Mouse (Mus musculus) limb, embryonic 14.5 days (tissue): Measurements from ENCODE around the gene Rasa2. TPM values are rescaled to one million over a fixed set of nuclear protein-coding genes. Genes with fewer than 3 reads are reported as not detected.

ENCODE experiments used
- ATAC-seq: fragments of 200-750 bp; cut with Nextera tagmentation; 2 replicates; pipeline ENCODE4 v1.8.0; 2017; ENCODE audit warnings: low read depth, moderate number of reproducible peaks, moderate TSS enrichment; ENCODE audit not compliant: low FRiP score
- DNase-seq: peaks from one replicate; pipeline ENCODE4 v3.0.0-alpha.2; 2015; ENCODE audit warnings: low spot score
- H3K27ac ChIP-seq: fragments of 300-500 bp; sonication (generic); replicated peaks from 2 replicates; pipeline ENCODE4 v1.5.1; 2014; ENCODE audit warnings: low read depth, mild to moderate bottlenecking, low read length, moderate library complexity, mixed read lengths
- H3K27me3 ChIP-seq: fragments of 300-500 bp; sonication (generic); 2 replicates; pipeline ENCODE4 v1.6.1; 2014; ENCODE audit warnings: low read length, mixed read lengths; ENCODE audit not compliant: control insufficient read depth, insufficient read depth
- H3K36me3 ChIP-seq: fragments of 300-500 bp; sonication (generic); 2 replicates; pipeline ENCODE4 v1.6.1; 2014; ENCODE audit warnings: mild to moderate bottlenecking, low read length, moderate library complexity, mixed read lengths; ENCODE audit not compliant: control insufficient read depth, insufficient read depth
- H3K4me1 ChIP-seq: fragments of 300-500 bp; sonication (generic); 2 replicates; pipeline ENCODE4 v1.6.1; 2014; ENCODE audit warnings: antibody characterized with exemption, low read length, mixed read lengths; ENCODE audit not compliant: control insufficient read depth, insufficient read depth
- H3K4me2 ChIP-seq: fragments of 300-500 bp; sonication (generic); replicated peaks from 2 replicates; pipeline ENCODE4 v1.6.1; 2014; ENCODE audit warnings: low read depth, mild to moderate bottlenecking, low read length, moderate library complexity; ENCODE audit not compliant: severe bottlenecking
- H3K4me3 ChIP-seq: fragments of 300-500 bp; sonication (generic); replicated peaks from 2 replicates; pipeline ENCODE4 v1.5.1; 2014; ENCODE audit warnings: low read length
- H3K9ac ChIP-seq: fragments of 300-500 bp; sonication (generic); 2 replicates; pipeline ENCODE4 v1.6.1; 2014; ENCODE audit warnings: mild to moderate bottlenecking, low read depth, low read length, moderate library complexity; ENCODE audit not compliant: severe bottlenecking
- H3K9me3 ChIP-seq: fragments of 300-500 bp; sonication (generic); 2 replicates; pipeline ENCODE4 v1.6.1; 2016; ENCODE audit warnings: low read length; ENCODE audit not compliant: control insufficient read depth
- POLR2A ChIP-seq: fragments of 200-500 bp; IDR thresholded peaks from 2 replicates; pipeline ENCODE4 v1.8.0; 2012; ENCODE audit warnings: inconsistent platforms, mild to moderate bottlenecking, moderate library complexity, borderline replicate concordance; ENCODE audit not compliant: insufficient read depth, insufficient read length; ENCODE audit errors: extremely low read depth
- WGBS: fragments of 180-500 bp; shearing (Covaris S2); extraction: QIAGEN DNeasy Blood & Tissue Kit; methylation state at CpG from one replicate; pipeline ENCODE4 v1.1.7; 2014; 5-methylcytosine and 5-hydroxymethylcytosine counted together
- polyA plus RNA-seq, 2 experiments: library from polyadenylated mRNA; depleted of rRNA in 1 of 2; stranded (reverse) in 1 of 2; unstranded in 1 of 2; fragments of >200 nt; fragmentation: Nextera tagmentation in 1 of 2; extraction: Ambion mirVana in 1 of 2; gene quantifications; 2 replicates each; pipeline versions ENCODE4 v1.2.1 to v1.2.3; 2012 to 2014

Gene Rasa2
- polyA plus RNA-seq, 2 experiments = 10.9 to 20.6 TPM

- H3K27ac ChIP-seq = no peak overlapping the region
- H3K36me3 ChIP-seq = no peaks in the 10 kb centered on the region
- no peak overlapping the region for H3K4me3 ChIP-seq
- H3K9ac ChIP-seq = no peak overlapping the region
- H3K4me2 ChIP-seq = no peak overlapping the region
- TF ChIP-seq POLR2A = no peak
- no peaks in the 10 kb centered on the region for H3K27me3 ChIP-seq
- DNase-seq (peak; percentile 58), ATAC-seq (no peak)
- H3K9me3 ChIP-seq = no peaks in the 10 kb centered on the region
- 54% methylated on average over 5 of the region's 5 CpGs for WGBS
- H3K4me1 ChIP-seq = no peaks in the 10 kb centered on the region
Measured at GRCm38 (mm10) chr9:96668628-96669027, 37.2 kb upstream of the Rasa2 start.

GRCm38 (mm10) chr9:96660510-96661244 lies 29.3 kb upstream of the Rasa2 start:
- TF ChIP-seq POLR2A = no peak
- Histone ChIP-seq H3K27me3 (no peaks in the 10 kb centered on the region), H3K9me3 (no peaks in the 10 kb centered on the region), H3K36me3 (no peaks in the 10 kb centered on the region), H3K9ac (no peak overlapping the region), H3K27ac (no peak overlapping the region), H3K4me2 (no peak overlapping the region), H3K4me1 (no peaks in the 10 kb centered on the region), H3K4me3 (no peak overlapping the region)
- ATAC-seq (peak; percentile 19; the same call in 1 of the 2 replicates), DNase-seq (no peak)
- WGBS = 88% methylated on average over 10 of the region's 10 CpGs

GRCm38 (mm10) chr9:96659801-96660200 lies 28.4 kb upstream of the Rasa2 start:
- TF ChIP-seq POLR2A = no peak
- Histone ChIP-seq H3K36me3 (no peaks in the 10 kb centered on the region), H3K4me3 (no peak overlapping the region), H3K4me1 (no peaks in the 10 kb centered on the region), H3K27me3 (no peaks in the 10 kb centered on the region), H3K9me3 (no peaks in the 10 kb centered on the region), H3K4me2 (no peak overlapping the region), H3K27ac (no peak overlapping the region), H3K9ac (no peak overlapping the region)
- 75% methylated on average over 2 of the region's 2 CpGs for WGBS
- ATAC-seq = no peak
- no peak for DNase-seq

- H3K4me1 ChIP-seq = no peaks in the 10 kb centered on the region
- no peak for TF ChIP-seq POLR2A
- H3K9ac ChIP-seq = no peak overlapping the region
- ATAC-seq (no peak), DNase-seq (no peak)
- H3K4me2 ChIP-seq = no peak overlapping the region
- no peaks in the 10 kb centered on the region for H3K36me3 ChIP-seq
- WGBS = 73% methylated on average over 4 of the region's 4 CpGs
- no peaks in the 10 kb centered on the region for H3K9me3 ChIP-seq
- H3K27ac ChIP-seq = no peak overlapping the region
- H3K27me3 ChIP-seq = no peaks in the 10 kb centered on the region
- H3K4me3 ChIP-seq = no peak overlapping the region
Measured at GRCm38 (mm10) chr9:96653538-96653937, 22.1 kb upstream of the Rasa2 start.

- TF ChIP-seq POLR2A = no peak
- Histone ChIP-seq H3K4me3 (no peak overlapping the region), H3K27me3 (no peaks in the 10 kb centered on the region), H3K4me2 (no peak overlapping the region), H3K4me1 (no peaks in the 10 kb centered on the region), H3K36me3 (no peaks in the 10 kb centered on the region), H3K9ac (no peak overlapping the region), H3K9me3 (no peaks in the 10 kb centered on the region), H3K27ac (no peak overlapping the region)
- ATAC-seq (no peak), DNase-seq (peak; percentile 36)
- WGBS = 63% methylated on average over 6 of the region's 6 CpGs
Measured at GRCm38 (mm10) chr9:96652763-96653162, 21.3 kb upstream of the Rasa2 start.
